Mouse (Mus musculus) forebrain, embryonic 14.5 days (tissue): ENCODE results near the gene Gm3625. TPM values are rescaled to one million over a fixed set of nuclear protein-coding genes. Genes with fewer than 3 reads are reported as not detected.
"Not testable (repeated sequence)": the region's sequence is repeated elsewhere in the genome, so short reads cannot be mapped to it uniquely, and the experiment has no call there.

ENCODE experiments used
- ATAC-seq: fragments of 200-750 bp; cut with Nextera tagmentation; 2 replicates; pipeline ENCODE4 v1.8.0; 2017; ENCODE audit warnings: mild to moderate bottlenecking, moderate library complexity
- DNase-seq: peaks from one replicate; pipeline ENCODE4 v3.0.0-alpha.2; 2015; ENCODE audit warnings: low spot score
- H3K27ac ChIP-seq: fragments of 300-500 bp; sonication (generic); 2 replicates; pipeline ENCODE4 v1.5.1; 2014; ENCODE audit warnings: low read depth, mild to moderate bottlenecking, control low read depth, low read length, moderate library complexity
- H3K27me3 ChIP-seq: fragments of 300-500 bp; sonication (generic); replicated peaks from 2 replicates; pipeline ENCODE4 v1.6.1; 2014; ENCODE audit warnings: low read length, control low read depth, mixed read lengths; ENCODE audit not compliant: control insufficient read depth, insufficient read depth
- H3K36me3 ChIP-seq: fragments of 300-500 bp; sonication (generic); 2 replicates; pipeline ENCODE4 v1.6.1; 2014; ENCODE audit warnings: low read length, control low read depth; ENCODE audit not compliant: control insufficient read depth, insufficient read depth
- H3K4me1 ChIP-seq: fragments of 300-500 bp; sonication (generic); 2 replicates; pipeline ENCODE4 v1.6.1; 2014; ENCODE audit warnings: antibody characterized with exemption, low read length, control low read depth; ENCODE audit not compliant: control insufficient read depth, insufficient read depth
- H3K4me2 ChIP-seq: fragments of 300-500 bp; sonication (generic); 2 replicates; pipeline ENCODE4 v1.6.1; 2014; ENCODE audit warnings: mild to moderate bottlenecking, control low read depth, low read length
- H3K4me3 ChIP-seq: fragments of 300-500 bp; sonication (generic); 2 replicates; pipeline ENCODE4 v1.5.1; 2014; ENCODE audit warnings: low read depth, low read length, control low read depth
- H3K9ac ChIP-seq: fragments of 300-500 bp; sonication (generic); 2 replicates; pipeline ENCODE4 v1.6.1; 2014; ENCODE audit warnings: mild to moderate bottlenecking, low read length, control low read depth, moderate library complexity
- H3K9me3 ChIP-seq: fragments of 300-500 bp; sonication (generic); replicated peaks from 2 replicates; pipeline ENCODE4 v1.6.1; 2016; ENCODE audit warnings: low read length, control low read depth, mixed read lengths; ENCODE audit not compliant: control insufficient read depth
- WGBS: fragments of 180-500 bp; shearing (Covaris S2); extraction: QIAGEN DNeasy Blood & Tissue Kit; methylation state at CpG from one replicate; pipeline ENCODE4 v1.1.7; 2014; 5-methylcytosine and 5-hydroxymethylcytosine counted together
- polyA plus RNA-seq: library from polyadenylated mRNA; unstranded; fragments of >200 nt; fragmentation: Nextera tagmentation; extraction: Ambion mirVana; gene quantifications from 2 replicates; pipeline ENCODE4 v1.2.1, GENCODE M21; 2014

Gene Gm3625
- polyA plus RNA-seq, 1 experiment from 2014 or later: not detected

GRCm38 (mm10) chr12:4558475-4559279 lies 34.0 kb downstream of the Gm3625 start:
- Histone ChIP-seq H3K27ac (no peak overlapping the region), H3K4me3 (no peak overlapping the region), H3K36me3 (no peaks in the 10 kb centered on the region), H3K9me3 (no peaks in the 10 kb centered on the region), H3K27me3 (no peaks in the 10 kb centered on the region), H3K9ac (no peak overlapping the region), H3K4me1 (no peaks in the 10 kb centered on the region), H3K4me2 (no peak overlapping the region)
- DNase-seq: no peak
- ATAC-seq: no peak
- WGBS: 79% methylated on average over 9 of the region's 9 CpGs

- H3K9me3 ChIP-seq: no peaks in the 10 kb centered on the region
- ATAC-seq (no peak), DNase-seq (no peak)
- no peak overlapping the region for H3K27ac ChIP-seq
- WGBS: 69% methylated on average over 3 of the region's 3 CpGs
- no peak overlapping the region for H3K9ac ChIP-seq
- no peak overlapping the region for H3K4me3 ChIP-seq
- H3K4me1 ChIP-seq: no peaks in the 10 kb centered on the region
- no peaks in the 10 kb centered on the region for H3K27me3 ChIP-seq
- H3K36me3 ChIP-seq: no peaks in the 10 kb centered on the region
- no peak overlapping the region for H3K4me2 ChIP-seq
These were observed 34.7 kb downstream of the Gm3625 start for GRCm38 (mm10) chr12:4558013-4558412.

- Histone ChIP-seq H3K27ac (no peak overlapping the region), H3K27me3 (no peaks in the 10 kb centered on the region), H3K4me2 (no peak overlapping the region), H3K9me3 (no peaks in the 10 kb centered on the region), H3K36me3 (no peaks in the 10 kb centered on the region), H3K4me1 (no peaks in the 10 kb centered on the region), H3K9ac (no peak overlapping the region), H3K4me3 (no peak overlapping the region)
- ATAC-seq (no peak), DNase-seq (no peak)
- WGBS: 82% methylated on average over 3 of the region's 3 CpGs
These were observed 35.3 kb downstream of the Gm3625 start for GRCm38 (mm10) chr12:4557436-4557835.

- Histone ChIP-seq H3K9me3 (no peaks in the 10 kb centered on the region), H3K4me2 (no peak overlapping the region), H3K27me3 (no peaks in the 10 kb centered on the region), H3K4me3 (no peak overlapping the region), H3K27ac (no peak overlapping the region), H3K9ac (no peak overlapping the region), H3K36me3 (no peaks in the 10 kb centered on the region), H3K4me1 (no peaks in the 10 kb centered on the region)
- no peak for ATAC-seq
- DNase-seq: no peak
- WGBS: 82% methylated on average over 9 of the region's 9 CpGs
These were observed 35.8 kb downstream of the Gm3625 start for GRCm38 (mm10) chr12:4556891-4557290.

GRCm38 (mm10) chr12:4555451-4555850 lies 37.3 kb downstream of the Gm3625 start:
- Histone ChIP-seq H3K9ac (no peak overlapping the region), H3K4me1 (no peaks in the 10 kb centered on the region), H3K4me2 (no peak overlapping the region), H3K9me3 (no peaks in the 10 kb centered on the region), H3K27me3 (no peaks in the 10 kb centered on the region), H3K27ac (no peak overlapping the region), H3K36me3 (no peaks in the 10 kb centered on the region), H3K4me3 (no peak overlapping the region)
- no peak for ATAC-seq
- WGBS: 74% methylated on average over 5 of the region's 6 CpGs
- no peak for DNase-seq

GRCm38 (mm10) chr12:4553704-4554103 lies 39.0 kb downstream of the Gm3625 start:
- H3K4me1 ChIP-seq, H3K4me2 ChIP-seq, ATAC-seq, H3K4me3 ChIP-seq, H3K9me3 ChIP-seq, H3K36me3 ChIP-seq, H3K27me3 ChIP-seq, H3K27ac ChIP-seq, DNase-seq, H3K9ac ChIP-seq: not testable (repeated sequence)
- 92% methylated on average over 3 of the region's 3 CpGs for WGBS

- Histone ChIP-seq H3K9ac (peak overlapping the region; percentile 22; the same call in 1 of the 2 replicates), H3K4me2 (peak overlapping the region; percentile 42), H3K36me3 (no peaks in the 10 kb centered on the region), H3K27me3 (no peaks in the 10 kb centered on the region), H3K9me3 (no peaks in the 10 kb centered on the region), H3K27ac (no peak overlapping the region), H3K4me3 (peak overlapping the region; percentile 11), H3K4me1 (0 out of 2 replicates have a peak, but pooled peaks cover 3% of the 10 kb centered on the region)
- WGBS: 22% methylated on average over 18 of the region's 18 CpGs
- DNase-seq: peak; percentile 94
- ATAC-seq: peak; percentile 90
These were observed 44.4 kb downstream of the Gm3625 start for GRCm38 (mm10) chr12:4548053-4549013.

- H3K4me2 ChIP-seq: no peak overlapping the region
- H3K9me3 ChIP-seq: no peaks in the 10 kb centered on the region
- H3K4me1 ChIP-seq: 0 out of 2 replicates have a peak, but pooled peaks cover 3% of the 10 kb centered on the region
- no peaks in the 10 kb centered on the region for H3K27me3 ChIP-seq
- H3K4me3 ChIP-seq: no peak overlapping the region
- H3K9ac ChIP-seq: no peak overlapping the region
- 59% methylated on average over 14 of the region's 14 CpGs for WGBS
- DNase-seq (no peak), ATAC-seq (peak; percentile 24; the same call in 1 of the 2 replicates)
- H3K27ac ChIP-seq: no peak overlapping the region
- H3K36me3 ChIP-seq: no peaks in the 10 kb centered on the region
These were observed 45.2 kb downstream of the Gm3625 start for GRCm38 (mm10) chr12:4547557-4547956.
